Mouse (Mus musculus): Measurements from ENCODE around the gene Prr15l. TPM values are rescaled to one million over a fixed set of nuclear protein-coding genes. Genes with fewer than 3 reads are reported as not detected.

The Prr15l gene
- polyA plus RNA-seq, 1 experiment, result 2.2 TPM

GRCm38 (mm10) chr11:96968476-96968875 lies 40.6 kb downstream of the Prr15l start:
- peak overlapping the region; percentile 92 for H3K27ac ChIP-seq (ENCODE audit: insufficient read depth, low read length)
- no peaks in the 10 kb centered on the region for H3K36me3 ChIP-seq (ENCODE audit: control insufficient read depth, insufficient read depth, low read length)
- H3K4me1 ChIP-seq (ENCODE audit: control insufficient read depth, insufficient read depth, insufficient read length), result peaks cover 13% of the 10 kb centered on the region; the same call in 1 of the 2 replicates
- TF ChIP-seq POLR2A (IDR thresholded peaks at IDR 0.05; ENCODE audit: low read depth, low read length), result no peak
- TF ChIP-seq CTCF (IDR thresholded peaks at IDR 0.05; ENCODE audit: extremely low read depth, insufficient read depth, insufficient read length, insufficient replicate concordance), result no peak
- no peak for DNase-seq (ENCODE audit: low read depth in 1 of 2, low spot score in 2 of 2)
- no peaks in the 10 kb centered on the region for H3K27me3 ChIP-seq (ENCODE audit: control insufficient read depth, insufficient read depth, low read length)
- 81% methylated on average over 6 of the region's 6 CpGs for WGBS
- no peak overlapping the region for H3K4me3 ChIP-seq (ENCODE audit: extremely low read depth, insufficient read depth, insufficient read length)

GRCm38 (mm10) chr11:96969280-96969722 lies 41.4 kb downstream of the Prr15l start:
- DNase-seq (ENCODE audit: low read depth in 1 of 2, low spot score in 2 of 2), result no peak
- WGBS, result 85% methylated on average over 5 of the region's 5 CpGs
- no peaks in the 10 kb centered on the region for H3K27me3 ChIP-seq (ENCODE audit: control insufficient read depth, insufficient read depth, low read length)
- no peak overlapping the region for H3K4me3 ChIP-seq (ENCODE audit: extremely low read depth, insufficient read depth, insufficient read length)
- peak overlapping the region; percentile 14; the same call in 1 of the 2 replicates for H3K27ac ChIP-seq (ENCODE audit: insufficient read depth, low read length)
- TF ChIP-seq POLR2A (IDR thresholded peaks at IDR 0.05; ENCODE audit: low read depth, low read length) (no peak), CTCF (IDR thresholded peaks at IDR 0.05; ENCODE audit: extremely low read depth, insufficient read depth, insufficient read length, insufficient replicate concordance) (no peak)
- H3K4me1 ChIP-seq (ENCODE audit: control insufficient read depth, insufficient read depth, insufficient read length), result peaks cover 13% of the 10 kb centered on the region; the same call in 1 of the 2 replicates
- 0 out of 2 replicates have a peak, but pooled peaks cover 1% of the 10 kb centered on the region for H3K36me3 ChIP-seq (ENCODE audit: control insufficient read depth, insufficient read depth, low read length)

GRCm38 (mm10) chr11:96969746-96970145 lies 41.8 kb downstream of the Prr15l start:
- no peak for DNase-seq (ENCODE audit: low read depth in 1 of 2, low spot score in 2 of 2)
- 0 out of 2 replicates have a peak, but pooled peaks cover 1% of the 10 kb centered on the region for H3K36me3 ChIP-seq (ENCODE audit: control insufficient read depth, insufficient read depth, low read length)
- no peak overlapping the region for H3K4me3 ChIP-seq (ENCODE audit: extremely low read depth, insufficient read depth, insufficient read length)
- no peaks in the 10 kb centered on the region for H3K27me3 ChIP-seq (ENCODE audit: control insufficient read depth, insufficient read depth, low read length)
- TF ChIP-seq POLR2A (IDR thresholded peaks at IDR 0.05; ENCODE audit: low read depth, low read length), result no peak
- no peak for TF ChIP-seq CTCF (IDR thresholded peaks at IDR 0.05; ENCODE audit: extremely low read depth, insufficient read depth, insufficient read length, insufficient replicate concordance)
- H3K27ac ChIP-seq (ENCODE audit: insufficient read depth, low read length), result peak overlapping the region; percentile 32; the same call in 1 of the 2 replicates
- peaks cover 13% of the 10 kb centered on the region; the same call in 1 of the 2 replicates for H3K4me1 ChIP-seq (ENCODE audit: control insufficient read depth, insufficient read depth, insufficient read length)
- WGBS, result 79% methylated on average over 1 of the region's 1 CpGs

- Histone ChIP-seq H3K27ac (ENCODE audit: insufficient read depth, low read length) (no peak overlapping the region), H3K4me1 (ENCODE audit: control insufficient read depth, insufficient read depth, insufficient read length) (peaks cover 13% of the 10 kb centered on the region; the same call in 1 of the 2 replicates), H3K27me3 (ENCODE audit: control insufficient read depth, insufficient read depth, low read length) (no peaks in the 10 kb centered on the region), H3K36me3 (ENCODE audit: control insufficient read depth, insufficient read depth, low read length) (0 out of 2 replicates have a peak, but pooled peaks cover 1% of the 10 kb centered on the region), H3K4me3 (ENCODE audit: extremely low read depth, insufficient read depth, insufficient read length) (no peak overlapping the region)
- WGBS, result 72% methylated on average over 3 of the region's 3 CpGs
- no peak for DNase-seq (ENCODE audit: low read depth in 1 of 2, low spot score in 2 of 2)
- TF ChIP-seq CTCF (IDR thresholded peaks at IDR 0.05; ENCODE audit: extremely low read depth, insufficient read depth, insufficient read length, insufficient replicate concordance) (no peak), POLR2A (IDR thresholded peaks at IDR 0.05; ENCODE audit: low read depth, low read length) (no peak)
Observed at GRCm38 (mm10) chr11:96970341-96970740, 42.4 kb downstream of the Prr15l start.

GRCm38 (mm10) chr11:96972906-96973305 lies 45.0 kb downstream of the Prr15l start:
- H3K4me3 ChIP-seq (ENCODE audit: extremely low read depth, insufficient read depth, insufficient read length), result no peak overlapping the region
- no peak overlapping the region for H3K27ac ChIP-seq (ENCODE audit: insufficient read depth, low read length)
- no peak for TF ChIP-seq CTCF (IDR thresholded peaks at IDR 0.05; ENCODE audit: extremely low read depth, insufficient read depth, insufficient read length, insufficient replicate concordance)
- no peak for TF ChIP-seq POLR2A (IDR thresholded peaks at IDR 0.05; ENCODE audit: low read depth, low read length)
- 91% methylated on average over 5 of the region's 5 CpGs for WGBS
- peaks cover 10% of the 10 kb centered on the region; the same call in 1 of the 2 replicates for H3K4me1 ChIP-seq (ENCODE audit: control insufficient read depth, insufficient read depth, insufficient read length)
- 0 out of 2 replicates have a peak, but pooled peaks cover 1% of the 10 kb centered on the region for H3K36me3 ChIP-seq (ENCODE audit: control insufficient read depth, insufficient read depth, low read length)
- H3K27me3 ChIP-seq (ENCODE audit: control insufficient read depth, insufficient read depth, low read length), result no peaks in the 10 kb centered on the region
- no peak for DNase-seq (ENCODE audit: low read depth in 1 of 2, low spot score in 2 of 2)

- WGBS, result 94% methylated on average over 5 of the region's 5 CpGs
- Histone ChIP-seq H3K4me1 (ENCODE audit: control insufficient read depth, insufficient read depth, insufficient read length) (peaks cover 7% of the 10 kb centered on the region; the same call in 1 of the 2 replicates), H3K27me3 (ENCODE audit: control insufficient read depth, insufficient read depth, low read length) (no peaks in the 10 kb centered on the region), H3K4me3 (ENCODE audit: extremely low read depth, insufficient read depth, insufficient read length) (no peak overlapping the region), H3K36me3 (ENCODE audit: control insufficient read depth, insufficient read depth, low read length) (0 out of 2 replicates have a peak, but pooled peaks cover 1% of the 10 kb centered on the region), H3K27ac (ENCODE audit: insufficient read depth, low read length) (peak overlapping the region; percentile 32)
- DNase-seq (ENCODE audit: low read depth in 1 of 2, low spot score in 2 of 2), result no peak
- TF ChIP-seq CTCF (IDR thresholded peaks at IDR 0.05; ENCODE audit: extremely low read depth, insufficient read depth, insufficient read length, insufficient replicate concordance) (no peak), POLR2A (IDR thresholded peaks at IDR 0.05; ENCODE audit: low read depth, low read length) (no peak)
Observed at GRCm38 (mm10) chr11:96973426-96973964, 45.6 kb downstream of the Prr15l start.

- H3K4me1 ChIP-seq (ENCODE audit: control insufficient read depth, insufficient read depth, insufficient read length), result peaks cover 2% of the 10 kb centered on the region; the same call in 1 of the 2 replicates
- H3K27ac ChIP-seq (ENCODE audit: insufficient read depth, low read length), result peak overlapping the region; percentile 44; the same call in 1 of the 2 replicates
- 0 out of 2 replicates have a peak, but pooled peaks cover 1% of the 10 kb centered on the region for H3K36me3 ChIP-seq (ENCODE audit: control insufficient read depth, insufficient read depth, low read length)
- 60% methylated on average over 5 of the region's 5 CpGs for WGBS
- no peak overlapping the region for H3K4me3 ChIP-seq (ENCODE audit: extremely low read depth, insufficient read depth, insufficient read length)
- H3K27me3 ChIP-seq (ENCODE audit: control insufficient read depth, insufficient read depth, low read length), result no peaks in the 10 kb centered on the region
- DNase-seq (ENCODE audit: low read depth in 1 of 2, low spot score in 2 of 2), result no peak
- TF ChIP-seq CTCF (IDR thresholded peaks at IDR 0.05; ENCODE audit: extremely low read depth, insufficient read depth, insufficient read length, insufficient replicate concordance) (no peak), POLR2A (IDR thresholded peaks at IDR 0.05; ENCODE audit: low read depth, low read length) (no peak)
Observed at GRCm38 (mm10) chr11:96974813-96975212, 46.9 kb downstream of the Prr15l start.

All from spleen, adult 2 months (tissue).